Mouse (Mus musculus) cerebellum, postnatal 14 days (tissue): ENCODE measurements around the gene Ttc28.

Source experiments
- DNase-seq, 2 experiments: peaks; one replicate each; pipeline ENCODE4 v3.0.0; 2021; ENCODE audit warnings: mixed read lengths in 2 of 2

Gene Ttc28

GRCm38 (mm10) chr5:111012064-111012463, 132.5 kb downstream of the Ttc28 start:
- DNase-seq: no peak

GRCm38 (mm10) chr5:111012587-111012986, 133.0 kb downstream of the Ttc28 start:
- no peak for DNase-seq

- no peak for DNase-seq
These were observed 135.4 kb downstream of the Ttc28 start for GRCm38 (mm10) chr5:111014960-111015359.

GRCm38 (mm10) chr5:111017319-111017718, 137.7 kb downstream of the Ttc28 start:
- no peak for DNase-seq

- no peak for DNase-seq
These were observed 142.7 kb downstream of the Ttc28 start for GRCm38 (mm10) chr5:111022339-111022738.

GRCm38 (mm10) chr5:111022940-111023339, 143.3 kb downstream of the Ttc28 start:
- DNase-seq: no peak

GRCm38 (mm10) chr5:111024621-111025020, 145.0 kb downstream of the Ttc28 start:
- no peak for DNase-seq

GRCm38 (mm10) chr5:111025476-111025875, 145.9 kb downstream of the Ttc28 start:
- DNase-seq: no peak

GRCm38 (mm10) chr5:111026209-111026608, 146.6 kb downstream of the Ttc28 start:
- DNase-seq: no peak

GRCm38 (mm10) chr5:111028340-111028739, 148.7 kb downstream of the Ttc28 start:
- DNase-seq: no peak

GRCm38 (mm10) chr5:111028952-111029351, 149.3 kb downstream of the Ttc28 start:
- no peak for DNase-seq

GRCm38 (mm10) chr5:111032687-111033295, 153.2 kb downstream of the Ttc28 start:
- DNase-seq: no peak

GRCm38 (mm10) chr5:111033489-111033888, 153.9 kb downstream of the Ttc28 start:
- DNase-seq: no peak

- no peak for DNase-seq
These were observed 157.6 kb downstream of the Ttc28 start for GRCm38 (mm10) chr5:111037123-111037748.

- no peak for DNase-seq
These were observed 160.2 kb downstream of the Ttc28 start for GRCm38 (mm10) chr5:111039771-111040170.

- no peak for DNase-seq
These were observed 162.3 kb downstream of the Ttc28 start for GRCm38 (mm10) chr5:111041952-111042351.

GRCm38 (mm10) chr5:111044193-111044592, 164.6 kb downstream of the Ttc28 start:
- DNase-seq: peak; percentile 32 to 56

- DNase-seq: peak in 1 of 2 experiments; percentile 54
These were observed 166.8 kb downstream of the Ttc28 start for GRCm38 (mm10) chr5:111046359-111046758.

- DNase-seq: peak in 1 of 2 experiments; percentile 8
These were observed 167.4 kb downstream of the Ttc28 start for GRCm38 (mm10) chr5:111046841-111047476.

- DNase-seq: no peak
These were observed 168.4 kb downstream of the Ttc28 start for GRCm38 (mm10) chr5:111048036-111048435.

GRCm38 (mm10) chr5:111049584-111049983, 170.0 kb downstream of the Ttc28 start:
- DNase-seq: no peak

GRCm38 (mm10) chr5:111050135-111050534, 170.5 kb downstream of the Ttc28 start:
- peak; percentile 92 to 93 for DNase-seq

GRCm38 (mm10) chr5:111054380-111054779, 174.8 kb downstream of the Ttc28 start:
- no peak for DNase-seq

GRCm38 (mm10) chr5:111054848-111055428, 175.3 kb downstream of the Ttc28 start:
- DNase-seq: no peak
